Mouse (Mus musculus) MEL (cell line): Measurements from ENCODE around the gene Rab3c. TPM values are rescaled to one million over a fixed set of nuclear protein-coding genes. Genes with fewer than 3 reads are reported as not detected.

Source experiments
- DNase-seq: peaks from one replicate; pipeline ENCODE4 v3.0.0; 2011; ENCODE audit warnings: low read depth, low spot score
- H3K27ac ChIP-seq: 2 replicates; pipeline ENCODE4 v1.5.1; 2012; ENCODE audit warnings: low read depth, mild to moderate bottlenecking, control low read depth, low read length, moderate library complexity; ENCODE audit not compliant: control insufficient read depth
- H3K27me3 ChIP-seq, 2 experiments: fragments of 150-350 bp in 1 of 2; sonication (generic) in 1 of 2; 2 replicates each; pipeline ENCODE4 v1.6.1; 2012; ENCODE audit warnings: low read length in 2 of 2, mild to moderate bottlenecking in 2 of 2, improper control_type of control experiment in 1 of 2, moderate library complexity in 1 of 2; ENCODE audit not compliant: insufficient read depth in 2 of 2, control insufficient read depth in 1 of 2
- H3K36me3 ChIP-seq, 2 experiments: 2 replicates each; pipeline ENCODE4 v1.6.1; 2012 to 2014; ENCODE audit warnings: low read length in 2 of 2, improper control_type of control experiment in 1 of 2, inconsistent platforms in 1 of 2, mild to moderate bottlenecking in 1 of 2; ENCODE audit not compliant: insufficient read depth in 2 of 2, control insufficient read depth in 1 of 2
- H3K4me1 ChIP-seq, 2 experiments: fragments of 150-350 bp in 1 of 2; sonication (generic) in 1 of 2; 2 replicates each; pipeline ENCODE4 v1.6.1; 2012; ENCODE audit warnings: low read length in 2 of 2, improper control_type of control experiment in 1 of 2, mild to moderate bottlenecking in 1 of 2; ENCODE audit not compliant: insufficient read depth in 2 of 2, control insufficient read depth in 1 of 2
- H3K4me3 ChIP-seq, 2 experiments: fragments of 150-350 bp in 1 of 2; sonication (generic) in 1 of 2; 2 replicates each; pipeline ENCODE4 v1.5.1; 2012; ENCODE audit warnings: low read depth in 2 of 2, low read length in 2 of 2, mild to moderate bottlenecking in 2 of 2, moderate library complexity in 2 of 2, control low read depth in 1 of 2, improper control_type of control experiment in 1 of 2; ENCODE audit not compliant: control insufficient read depth in 1 of 2, insufficient read depth in 1 of 2
- H3K79me2 ChIP-seq: 2 replicates; pipeline ENCODE4 v1.6.1; 2012; ENCODE audit warnings: mild to moderate bottlenecking, low read length, moderate library complexity; ENCODE audit not compliant: control insufficient read depth, poor library complexity, insufficient read depth
- H3K9ac ChIP-seq: 2 replicates; pipeline ENCODE4 v1.6.1; 2012; ENCODE audit warnings: low read depth, mild to moderate bottlenecking, control low read depth, low read length, moderate library complexity; ENCODE audit not compliant: control insufficient read depth, poor library complexity, severe bottlenecking
- H3K9me3 ChIP-seq: fragments of 150-350 bp; sonication (generic); replicated peaks from 2 replicates; pipeline ENCODE4 v1.6.1; 2012; ENCODE audit warnings: mild to moderate bottlenecking, low read length, improper control_type of control experiment, moderate library complexity; ENCODE audit not compliant: insufficient read depth
- BHLHE40 ChIP-seq: IDR thresholded peaks from 2 replicates; pipeline ENCODE4 v1.6.1; 2012; ENCODE audit warnings: low read depth, mild to moderate bottlenecking, inconsistent platforms, low read length, improper control_type of control experiment, borderline replicate concordance
- CHD1 ChIP-seq: IDR thresholded peaks from 2 replicates; pipeline ENCODE4 v1.6.1; 2012; ENCODE audit warnings: low read depth, mild to moderate bottlenecking, inconsistent platforms, low read length, improper control_type of control experiment
- CTCF ChIP-seq, 3 experiments: IDR thresholded peaks in 2 of 3; conservative IDR thresholded peaks in 1 of 3; 2 replicates each; pipeline ENCODE4 v1.5.1; 2011 to 2012; ENCODE audit warnings: low read length in 3 of 3, low read depth in 2 of 3, mild to moderate bottlenecking in 2 of 3, improper control_type of control experiment in 1 of 3, inconsistent platforms in 1 of 3, mixed read lengths in 1 of 3, moderate library complexity in 1 of 3; ENCODE audit not compliant: control insufficient read depth in 1 of 3, insufficient read depth in 1 of 3, poor library complexity in 1 of 3, severe bottlenecking in 1 of 3
- E2F4 ChIP-seq: IDR thresholded peaks from 2 replicates; pipeline ENCODE4 v1.6.1; 2011; ENCODE audit warnings: low read depth, low read length, improper control_type of control experiment, borderline replicate concordance
- GABPA ChIP-seq: IDR thresholded peaks from 2 replicates; pipeline ENCODE4 v1.6.1; 2012; ENCODE audit warnings: low read depth, mild to moderate bottlenecking, inconsistent platforms, low read length, improper control_type of control experiment, moderate library complexity
- GATA1 ChIP-seq: IDR thresholded peaks from 2 replicates; pipeline ENCODE4 v1.6.1; 2011; ENCODE audit warnings: low read depth, low read length, improper control_type of control experiment
- HCFC1 ChIP-seq: IDR thresholded peaks from 2 replicates; pipeline ENCODE4 v1.6.1; 2012; ENCODE audit warnings: low read depth, mild to moderate bottlenecking, inconsistent platforms, low read length, improper control_type of control experiment, moderate library complexity
- JUND ChIP-seq: IDR thresholded peaks from 2 replicates; pipeline ENCODE4 v1.6.1; 2011; ENCODE audit warnings: low read depth, mild to moderate bottlenecking, improper control_type of control experiment, low read length
- KAT2A ChIP-seq: conservative IDR thresholded peaks from 2 replicates; pipeline ENCODE4 v1.6.1; 2012; ENCODE audit warnings: low read depth, low read length, improper control_type of control experiment, inconsistent platforms
- MAFK ChIP-seq: IDR thresholded peaks from 2 replicates; pipeline ENCODE4 v1.6.1; 2011; ENCODE audit warnings: low read depth, mild to moderate bottlenecking, low read length, improper control_type of control experiment, borderline replicate concordance
- MAX ChIP-seq: IDR thresholded peaks from 2 replicates; pipeline ENCODE4 v1.6.1; 2011; ENCODE audit warnings: low read length, improper control_type of control experiment
- MAZ ChIP-seq: IDR thresholded peaks from 2 replicates; pipeline ENCODE4 v1.6.1; 2012; ENCODE audit warnings: low read depth, mild to moderate bottlenecking, inconsistent platforms, low read length, improper control_type of control experiment
- MXI1 ChIP-seq: IDR thresholded peaks from 2 replicates; pipeline ENCODE4 v1.6.1; 2011; ENCODE audit warnings: mild to moderate bottlenecking, low read depth, low read length, improper control_type of control experiment
- MYB ChIP-seq: IDR thresholded peaks from 2 replicates; pipeline ENCODE4 v1.6.1; 2011; ENCODE audit warnings: mild to moderate bottlenecking, low read depth, low read length, improper control_type of control experiment
- NELFE ChIP-seq: IDR thresholded peaks from 2 replicates; pipeline ENCODE4 v1.6.1; 2011; ENCODE audit warnings: low read depth, low read length, improper control_type of control experiment
- NRF1 ChIP-seq: IDR thresholded peaks from 2 replicates; pipeline ENCODE4 v1.6.1; 2014; ENCODE audit warnings: low read depth, mild to moderate bottlenecking, inconsistent platforms, low read length, improper control_type of control experiment, moderate library complexity; ENCODE audit not compliant: poor library complexity, insufficient read depth, severe bottlenecking
- POLR2A ChIP-seq, 2 experiments: IDR thresholded peaks; 2 replicates each; pipeline ENCODE4 v1.6.1; 2011 to 2012; ENCODE audit warnings: low read length in 2 of 2, mild to moderate bottlenecking in 2 of 2, control low read depth in 1 of 2, improper control_type of control experiment in 1 of 2, low read depth in 1 of 2, moderate library complexity in 1 of 2; ENCODE audit not compliant: control insufficient read depth in 1 of 2, insufficient read depth in 1 of 2, poor library complexity in 1 of 2
- POLR2AphosphoS2 ChIP-seq: IDR thresholded peaks from 2 replicates; pipeline ENCODE4 v1.6.1; 2011; ENCODE audit warnings: low read length, improper control_type of control experiment
- RCOR1 ChIP-seq: IDR thresholded peaks from 2 replicates; pipeline ENCODE4 v1.6.1; 2012; ENCODE audit warnings: low read depth, mild to moderate bottlenecking, inconsistent platforms, low read length, improper control_type of control experiment
- TAL1 ChIP-seq: IDR thresholded peaks from 2 replicates; pipeline ENCODE4 v1.6.1; 2012; ENCODE audit warnings: mild to moderate bottlenecking, inconsistent platforms, low read length, moderate library complexity, mixed read lengths
- TBP ChIP-seq: IDR thresholded peaks from 2 replicates; pipeline ENCODE4 v1.8.0; 2011; ENCODE audit warnings: low read depth, low read length, improper control_type of control experiment
- TCF12 ChIP-seq: IDR thresholded peaks from 2 replicates; pipeline ENCODE4 v1.6.1; 2014; ENCODE audit warnings: low read depth, mild to moderate bottlenecking, inconsistent platforms, low read length, improper control_type of control experiment, moderate library complexity
- UBTF ChIP-seq: IDR thresholded peaks from 2 replicates; pipeline ENCODE4 v1.6.1; 2012; ENCODE audit warnings: low read depth, mild to moderate bottlenecking, inconsistent platforms, low read length, improper control_type of control experiment, moderate library complexity, borderline replicate concordance; ENCODE audit not compliant: insufficient read depth
- USF2 ChIP-seq, 2 experiments: IDR thresholded peaks; 2 replicates each; pipeline ENCODE4 v1.6.1; 2011 to 2012; ENCODE audit warnings: improper control_type of control experiment in 2 of 2, low read length in 2 of 2, borderline replicate concordance in 1 of 2, inconsistent platforms in 1 of 2, low read depth in 1 of 2, mild to moderate bottlenecking in 1 of 2; ENCODE audit not compliant: insufficient read depth in 1 of 2
- ZC3H11A ChIP-seq: IDR thresholded peaks from 2 replicates; pipeline ENCODE4 v1.6.1; 2012; ENCODE audit warnings: low read depth, mild to moderate bottlenecking, inconsistent platforms, low read length, improper control_type of control experiment
- ZKSCAN1 ChIP-seq: IDR thresholded peaks from 2 replicates; pipeline ENCODE4 v1.6.1; 2012; ENCODE audit warnings: low read depth, mild to moderate bottlenecking, inconsistent platforms, low read length, improper control_type of control experiment, moderate library complexity
- ZNF384 ChIP-seq: IDR thresholded peaks from 2 replicates; pipeline ENCODE4 v1.6.1; 2012; ENCODE audit warnings: low read depth, mild to moderate bottlenecking, inconsistent platforms, low read length, improper control_type of control experiment
- polyA plus RNA-seq, 2 experiments: library from polyadenylated mRNA; stranded (reverse) in 1 of 2; unstranded in 1 of 2; fragments of >175 nt in 1 of 2; fragments of >200 nt in 1 of 2; gene quantifications; 2 replicates each; pipeline versions ENCODE4 v1.2.1 to v1.2.4; 2012; ENCODE audit warnings: low replicate concordance in 2 of 2, low read depth in 1 of 2; ENCODE audit not compliant: insufficient read length in 2 of 2, insufficient read depth in 1 of 2, missing spikeins in 1 of 2
- total RNA-seq: library from RNA; depleted of rRNA; stranded (reverse); fragments of 300-350 nt; gene quantifications from 2 replicates; pipeline ENCODE4 v1.2.3, GENCODE M21; 2012

Rab3c gene
- total and polyA plus RNA-seq, 3 experiments, result not detected

DNA sequence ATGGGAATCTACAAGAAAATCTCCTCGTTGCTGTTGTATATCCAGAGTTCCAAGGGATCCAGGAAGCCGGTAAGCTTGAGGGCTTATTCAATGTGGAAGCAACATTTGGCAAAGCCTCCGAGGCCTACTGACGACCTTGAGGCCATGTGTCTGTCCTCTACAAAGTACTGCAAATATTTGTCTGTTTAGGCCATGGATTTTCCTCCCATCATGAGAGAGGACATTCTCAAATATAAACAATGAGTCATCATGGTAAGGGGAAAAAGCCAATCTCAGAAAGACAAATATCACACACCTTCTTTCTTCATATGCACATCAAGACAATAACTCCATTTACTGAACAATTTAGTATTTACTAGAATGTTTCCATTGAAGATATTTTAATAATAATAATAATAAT lies 158.0 kb downstream of the Rab3c start:
- H3K4me1 ChIP-seq, result no peaks in the 10 kb centered on the region
- no peak for TF ChIP-seq ZKSCAN1
- TF ChIP-seq JUND, result no peak
- TF ChIP-seq TBP, result no peak
- TF ChIP-seq MXI1, result no peak
- TF ChIP-seq TCF12, result no peak
- no peak for TF ChIP-seq GATA1
- no peak for TF ChIP-seq MAFK
- no peak for TF ChIP-seq USF2 (IDR thresholded peaks at IDR 0.05; ENCODE audit: borderline replicate concordance in 1 of 2, insufficient read depth in 1 of 2, low read depth in 1 of 2, low read length in 2 of 2)
- no peak for TF ChIP-seq RCOR1
- TF ChIP-seq TAL1, result no peak
- no peak for TF ChIP-seq UBTF
- TF ChIP-seq CHD1, result no peak
- no peak for TF ChIP-seq POLR2AphosphoS2
- no peak for TF ChIP-seq NRF1
- TF ChIP-seq CTCF (IDR thresholded peaks at IDR 0.05 in 2 of 3, conservative IDR thresholded peaks at IDR 0.05 in 1 of 3; ENCODE audit: control insufficient read depth in 1 of 3, insufficient read depth in 1 of 3, low read depth in 2 of 3, low read length in 3 of 3, poor library complexity in 1 of 3, severe bottlenecking in 1 of 3), result no peak
- TF ChIP-seq GABPA, result no peak
- no peak for TF ChIP-seq MAX
- TF ChIP-seq MYB, result no peak
- TF ChIP-seq MAZ, result no peak

DNA sequence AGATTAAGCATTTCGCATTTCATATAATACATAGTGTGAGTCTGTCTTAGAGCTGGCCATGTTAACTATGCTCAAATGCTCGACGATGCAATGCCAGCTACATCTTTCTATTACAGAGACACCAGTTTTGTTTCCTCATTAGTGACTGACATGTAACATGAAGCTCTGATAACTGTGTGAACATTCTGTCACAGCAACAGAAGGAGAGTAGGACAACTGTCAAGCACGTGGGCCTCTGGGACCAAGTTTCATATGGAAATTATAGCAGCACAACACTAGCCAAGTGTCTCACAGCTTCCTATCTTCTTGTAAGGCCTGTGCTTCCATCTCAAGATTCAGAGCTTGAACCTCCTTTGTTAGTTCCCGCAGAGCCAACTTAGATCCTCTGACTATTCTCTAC lies 163.9 kb downstream of the Rab3c start:
- no peak overlapping the region for H3K27ac ChIP-seq
- no peak overlapping the region for H3K9ac ChIP-seq

More for the DNA sequence above, 158.0 kb downstream of the Rab3c start:
- Histone ChIP-seq H3K4me3 (no peak overlapping the region), H3K9me3 (no peaks in the 10 kb centered on the region), H3K79me2 (no peaks in the 10 kb centered on the region), H3K36me3 (no peaks in the 10 kb centered on the region), H3K27ac (no peak overlapping the region), H3K9ac (no peak overlapping the region), H3K27me3 (no peaks in the 10 kb centered on the region)
- no peak for DNase-seq

More for the DNA sequence above, 163.9 kb downstream of the Rab3c start:
- TF ChIP-seq POLR2A (IDR thresholded peaks at IDR 0.05; ENCODE audit: control insufficient read depth in 1 of 2, insufficient read depth in 1 of 2, low read depth in 1 of 2, low read length in 2 of 2, poor library complexity in 1 of 2) (no peak), ZC3H11A (no peak), E2F4 (no peak), KAT2A (no peak), POLR2AphosphoS2 (no peak), BHLHE40 (no peak), HCFC1 (no peak), UBTF (no peak), CHD1 (no peak), ZNF384 (no peak), NELFE (no peak), NRF1 (no peak), GABPA (no peak), CTCF (IDR thresholded peaks at IDR 0.05 in 2 of 3, conservative IDR thresholded peaks at IDR 0.05 in 1 of 3; ENCODE audit: control insufficient read depth in 1 of 3, insufficient read depth in 1 of 3, low read depth in 2 of 3, low read length in 3 of 3, poor library complexity in 1 of 3, severe bottlenecking in 1 of 3) (no peak), GATA1 (no peak)
- TF ChIP-seq, all 39 proteins: peak for 0
- H3K4me1 ChIP-seq, result no peaks in the 10 kb centered on the region
- H3K9me3 ChIP-seq, result no peaks in the 10 kb centered on the region
- H3K27me3 ChIP-seq, result no peaks in the 10 kb centered on the region
- no peak for DNase-seq
- H3K79me2 ChIP-seq, result no peaks in the 10 kb centered on the region
- H3K4me3 ChIP-seq, result no peak overlapping the region
- H3K36me3 ChIP-seq, result no peaks in the 10 kb centered on the region
